Mouse (Mus musculus): Measurements from ENCODE around the gene Olfr767. TPM values are rescaled to one million over a fixed set of nuclear protein-coding genes. Genes with fewer than 3 reads are reported as not detected.
"Not testable (repeated sequence)": the region's sequence is repeated elsewhere in the genome, so short reads cannot be mapped to it uniquely, and the experiment has no call there.

Gene Olfr767
- polyA plus RNA-seq (2014; fragmentation: Nextera tagmentation; extraction: Ambion mirVana) = not detected in 2 replicates

GRCm38 (mm10) chr10:129082810-129083209, at the start of gene Olfr767:
Gene Olfr767 (minus strand): TSS chr10:129082910.
- not testable (repeated sequence) for DNase-seq (ENCODE audit: low spot score); H3K9ac ChIP-seq (ENCODE audit: low read length); H3K4me1 ChIP-seq (replicated peaks; ENCODE audit: control insufficient read depth, insufficient read depth, low read length); ATAC-seq (replicated peaks; ENCODE audit: low FRiP score); H3K4me2 ChIP-seq (ENCODE audit: low read depth, low read length, severe bottlenecking); H3K4me3 ChIP-seq (ENCODE audit: low read depth, low read length); H3K27ac ChIP-seq (ENCODE audit: low read depth, low read length); H3K27me3 ChIP-seq (ENCODE audit: control insufficient read depth, insufficient read depth, low read length); H3K36me3 ChIP-seq (ENCODE audit: control insufficient read depth, insufficient read depth, low read length); H3K9me3 ChIP-seq (ENCODE audit: control insufficient read depth, low read length)

GRCm38 (mm10) chr10:129117761-129118160, 35.1 kb upstream of the Olfr767 start, which contains the start of gene Olfr769:
Gene Olfr769 (minus strand): TSS chr10:129117861.
- Histone ChIP-seq H3K36me3 (ENCODE audit: control insufficient read depth, insufficient read depth, low read length) (no peaks in the 10 kb centered on the region), H3K27ac (ENCODE audit: low read depth, low read length) (no peak within 1 kb of the TSS), H3K4me2 (ENCODE audit: low read depth, low read length, severe bottlenecking) (no peak within 1 kb of the TSS), H3K9me3 (ENCODE audit: control insufficient read depth, low read length) (no peaks in the 10 kb centered on the region), H3K9ac (ENCODE audit: low read length) (no peak within 1 kb of the TSS), H3K4me1 (replicated peaks; ENCODE audit: control insufficient read depth, insufficient read depth, low read length) (no peaks in the 10 kb centered on the region), H3K27me3 (ENCODE audit: control insufficient read depth, insufficient read depth, low read length) (no peaks in the 10 kb centered on the region), H3K4me3 (ENCODE audit: low read depth, low read length) (no peak within 1 kb of the TSS)
- WGBS = 90% methylated on average over 2 of the region's 2 CpGs
- ATAC-seq (replicated peaks; ENCODE audit: low FRiP score) (no peak), DNase-seq (ENCODE audit: low spot score) (no peak)

- no peak overlapping the region for H3K4me3 ChIP-seq (ENCODE audit: low read depth, low read length)
Measured at GRCm38 (mm10) chr10:129115146-129115545, 32.4 kb upstream of the Olfr767 start.

GRCm38 (mm10) chr10:129101231-129101630, 18.5 kb upstream of the Olfr767 start:
- Histone ChIP-seq H3K36me3 (ENCODE audit: control insufficient read depth, insufficient read depth, low read length) (no peaks in the 10 kb centered on the region), H3K4me2 (ENCODE audit: low read depth, low read length, severe bottlenecking) (no peak overlapping the region), H3K4me3 (ENCODE audit: low read depth, low read length) (no peak overlapping the region), H3K27ac (ENCODE audit: low read depth, low read length) (no peak overlapping the region), H3K27me3 (ENCODE audit: control insufficient read depth, insufficient read depth, low read length) (no peaks in the 10 kb centered on the region), H3K4me1 (replicated peaks; ENCODE audit: control insufficient read depth, insufficient read depth, low read length) (no peaks in the 10 kb centered on the region), H3K9ac (ENCODE audit: low read length) (no peak overlapping the region), H3K9me3 (ENCODE audit: control insufficient read depth, low read length) (no peaks in the 10 kb centered on the region)
- ATAC-seq (replicated peaks; ENCODE audit: low FRiP score) (no peak), DNase-seq (ENCODE audit: low spot score) (no peak)
- 41% methylated on average over 3 of the region's 3 CpGs for WGBS

More at GRCm38 (mm10) chr10:129115146-129115545, 32.4 kb upstream of the Olfr767 start:
- Histone ChIP-seq H3K27ac (ENCODE audit: low read depth, low read length) (no peak overlapping the region), H3K9me3 (ENCODE audit: control insufficient read depth, low read length) (no peaks in the 10 kb centered on the region), H3K36me3 (ENCODE audit: control insufficient read depth, insufficient read depth, low read length) (no peaks in the 10 kb centered on the region), H3K9ac (ENCODE audit: low read length) (no peak overlapping the region), H3K4me1 (replicated peaks; ENCODE audit: control insufficient read depth, insufficient read depth, low read length) (no peaks in the 10 kb centered on the region), H3K4me2 (ENCODE audit: low read depth, low read length, severe bottlenecking) (no peak overlapping the region), H3K27me3 (ENCODE audit: control insufficient read depth, insufficient read depth, low read length) (no peaks in the 10 kb centered on the region)
- 95% methylated on average over 3 of the region's 3 CpGs for WGBS
- DNase-seq (ENCODE audit: low spot score) (no peak), ATAC-seq (replicated peaks; ENCODE audit: low FRiP score) (no peak)

GRCm38 (mm10) chr10:129099275-129099674, 16.6 kb upstream of the Olfr767 start, which contains the start of gene Olfr768:
Gene Olfr768 (minus strand): TSS chr10:129099375.
- Histone ChIP-seq H3K27me3 (ENCODE audit: control insufficient read depth, insufficient read depth, low read length) (no peaks in the 10 kb centered on the region), H3K36me3 (ENCODE audit: control insufficient read depth, insufficient read depth, low read length) (no peaks in the 10 kb centered on the region), H3K4me3 (ENCODE audit: low read depth, low read length) (no peak within 1 kb of the TSS), H3K9ac (ENCODE audit: low read length) (no peak within 1 kb of the TSS), H3K27ac (ENCODE audit: low read depth, low read length) (no peak within 1 kb of the TSS), H3K4me1 (replicated peaks; ENCODE audit: control insufficient read depth, insufficient read depth, low read length) (no peaks in the 10 kb centered on the region), H3K4me2 (ENCODE audit: low read depth, low read length, severe bottlenecking) (no peak within 1 kb of the TSS), H3K9me3 (ENCODE audit: control insufficient read depth, low read length) (no peaks in the 10 kb centered on the region)
- WGBS = 88% methylated on average over 1 of the region's 1 CpGs
- DNase-seq (ENCODE audit: low spot score) (no peak), ATAC-seq (replicated peaks; ENCODE audit: low FRiP score) (no peak)

- DNase-seq (ENCODE audit: low spot score) = no peak
- Histone ChIP-seq H3K9me3 (ENCODE audit: control insufficient read depth, low read length) (no peaks in the 10 kb centered on the region), H3K27ac (ENCODE audit: low read depth, low read length) (no peak within 1 kb of the TSS), H3K4me3 (ENCODE audit: low read depth, low read length) (no peak within 1 kb of the TSS), H3K27me3 (ENCODE audit: control insufficient read depth, insufficient read depth, low read length) (no peaks in the 10 kb centered on the region), H3K9ac (ENCODE audit: low read length) (no peak within 1 kb of the TSS), H3K4me1 (replicated peaks; ENCODE audit: control insufficient read depth, insufficient read depth, low read length) (no peaks in the 10 kb centered on the region), H3K4me2 (ENCODE audit: low read depth, low read length, severe bottlenecking) (no peak within 1 kb of the TSS), H3K36me3 (ENCODE audit: control insufficient read depth, insufficient read depth, low read length) (no peaks in the 10 kb centered on the region)
- ATAC-seq (replicated peaks; ENCODE audit: low FRiP score) = no peak
- 82% methylated on average over 2 of the region's 2 CpGs for WGBS
Measured at GRCm38 (mm10) chr10:129068877-129069276, 13.8 kb downstream of the Olfr767 start, which contains the start of gene Olfr766-ps1. Gene Olfr766-ps1 (minus strand): TSS chr10:129068977.

- H3K4me2 ChIP-seq (ENCODE audit: low read depth, low read length, severe bottlenecking); H3K4me1 ChIP-seq (replicated peaks; ENCODE audit: control insufficient read depth, insufficient read depth, low read length); H3K36me3 ChIP-seq (ENCODE audit: control insufficient read depth, insufficient read depth, low read length); H3K9me3 ChIP-seq (ENCODE audit: control insufficient read depth, low read length); H3K4me3 ChIP-seq (ENCODE audit: low read depth, low read length); DNase-seq (ENCODE audit: low spot score); ATAC-seq (replicated peaks; ENCODE audit: low FRiP score); H3K27me3 ChIP-seq (ENCODE audit: control insufficient read depth, insufficient read depth, low read length); H3K27ac ChIP-seq (ENCODE audit: low read depth, low read length); H3K9ac ChIP-seq (ENCODE audit: low read length): not testable (repeated sequence)
Measured at GRCm38 (mm10) chr10:129049898-129050297, 32.8 kb downstream of the Olfr767 start, which contains the start of gene Olfr765. Gene Olfr765 (minus strand): TSS chr10:129049998.

GRCm38 (mm10) chr10:129039796-129040195, 42.9 kb downstream of the Olfr767 start, which contains the start of gene Olfr764-ps1:
Gene Olfr764-ps1 (minus strand): TSS chr10:129039896.
- Histone ChIP-seq H3K9me3 (ENCODE audit: control insufficient read depth, low read length) (no peaks in the 10 kb centered on the region), H3K4me2 (ENCODE audit: low read depth, low read length, severe bottlenecking) (no peak within 1 kb of the TSS), H3K27ac (ENCODE audit: low read depth, low read length) (no peak within 1 kb of the TSS), H3K36me3 (ENCODE audit: control insufficient read depth, insufficient read depth, low read length) (no peaks in the 10 kb centered on the region), H3K4me1 (replicated peaks; ENCODE audit: control insufficient read depth, insufficient read depth, low read length) (no peaks in the 10 kb centered on the region), H3K4me3 (ENCODE audit: low read depth, low read length) (no peak within 1 kb of the TSS), H3K9ac (ENCODE audit: low read length) (no peak within 1 kb of the TSS), H3K27me3 (ENCODE audit: control insufficient read depth, insufficient read depth, low read length) (no peaks in the 10 kb centered on the region)
- ATAC-seq (replicated peaks; ENCODE audit: low FRiP score) (no peak), DNase-seq (ENCODE audit: low spot score) (no peak)
- 82% methylated on average over 3 of the region's 3 CpGs for WGBS

- Histone ChIP-seq H3K9ac (ENCODE audit: low read length) (no peak overlapping the region), H3K9me3 (ENCODE audit: control insufficient read depth, low read length) (no peaks in the 10 kb centered on the region), H3K27ac (ENCODE audit: low read depth, low read length) (no peak overlapping the region), H3K4me2 (ENCODE audit: low read depth, low read length, severe bottlenecking) (no peak overlapping the region), H3K4me1 (replicated peaks; ENCODE audit: control insufficient read depth, insufficient read depth, low read length) (no peaks in the 10 kb centered on the region), H3K36me3 (ENCODE audit: control insufficient read depth, insufficient read depth, low read length) (no peaks in the 10 kb centered on the region), H3K4me3 (ENCODE audit: low read depth, low read length) (no peak overlapping the region), H3K27me3 (ENCODE audit: control insufficient read depth, insufficient read depth, low read length) (no peaks in the 10 kb centered on the region)
- ATAC-seq (replicated peaks; ENCODE audit: low FRiP score) (no peak), DNase-seq (ENCODE audit: low spot score) (no peak)
- WGBS = 84% methylated on average over 2 of the region's 2 CpGs
Measured at GRCm38 (mm10) chr10:129028343-129028742, 54.4 kb downstream of the Olfr767 start.
